Mouse (Mus musculus): ENCODE measurements around the gene Ikbke.
A peak's percentile ranks its signal among the peaks of the same experiment; 100 is the strongest.

Ikbke gene

GRCm38 (mm10) chr1:131239576-131240193 is 39.7 kb downstream of the Ikbke start:
- DNase-seq (ENCODE audit: low spot score), result no peak

- peak; percentile 82 for DNase-seq (ENCODE audit: low spot score)
Measured at GRCm38 (mm10) chr1:131238931-131239381, 40.5 kb downstream of the Ikbke start.

GRCm38 (mm10) chr1:131236077-131236476 is 43.3 kb downstream of the Ikbke start:
- DNase-seq (ENCODE audit: low spot score), result no peak

GRCm38 (mm10) chr1:131233527-131233926 is 45.9 kb downstream of the Ikbke start:
- DNase-seq (ENCODE audit: low spot score), result no peak

- DNase-seq (ENCODE audit: low spot score), result no peak
Measured at GRCm38 (mm10) chr1:131228659-131229058, 50.7 kb downstream of the Ikbke start.

GRCm38 (mm10) chr1:131228225-131228624 is 51.2 kb downstream of the Ikbke start:
- DNase-seq (ENCODE audit: low spot score), result peak; percentile 52

GRCm38 (mm10) chr1:131224848-131225471 is 54.4 kb downstream of the Ikbke start:
- no peak for DNase-seq (ENCODE audit: low spot score)

GRCm38 (mm10) chr1:131223345-131223744 is 56.1 kb downstream of the Ikbke start:
- no peak for DNase-seq (ENCODE audit: low spot score)

- DNase-seq (ENCODE audit: low spot score), result no peak
Measured at GRCm38 (mm10) chr1:131221822-131222590, 57.4 kb downstream of the Ikbke start.

GRCm38 (mm10) chr1:131218933-131219332 is 60.5 kb downstream of the Ikbke start:
- no peak for DNase-seq (ENCODE audit: low spot score)

- no peak for DNase-seq (ENCODE audit: low spot score)
Measured at GRCm38 (mm10) chr1:131213361-131213760, 66.0 kb downstream of the Ikbke start.

GRCm38 (mm10) chr1:131212956-131213355 is 66.5 kb downstream of the Ikbke start:
- DNase-seq (ENCODE audit: low spot score), result no peak

GRCm38 (mm10) chr1:131211655-131212054 is 67.8 kb downstream of the Ikbke start:
- no peak for DNase-seq (ENCODE audit: low spot score)

- no peak for DNase-seq (ENCODE audit: low spot score)
Measured at GRCm38 (mm10) chr1:131209971-131210426, 69.4 kb downstream of the Ikbke start.

GRCm38 (mm10) chr1:131208800-131209199 is 70.6 kb downstream of the Ikbke start:
- no peak for DNase-seq (ENCODE audit: low spot score)

GRCm38 (mm10) chr1:131208081-131208480 is 71.3 kb downstream of the Ikbke start:
- no peak for DNase-seq (ENCODE audit: low spot score)

GRCm38 (mm10) chr1:131207531-131207930 is 71.9 kb downstream of the Ikbke start:
- peak; percentile 83 for DNase-seq (ENCODE audit: low spot score)

GRCm38 (mm10) chr1:131206342-131206741 is 73.1 kb downstream of the Ikbke start:
- no peak for DNase-seq (ENCODE audit: low spot score)

- DNase-seq (ENCODE audit: low spot score), result no peak
Measured at GRCm38 (mm10) chr1:131204461-131204860, 74.9 kb downstream of the Ikbke start.

All from urinary bladder, postnatal 14 days (tissue).